Mouse (Mus musculus) T-helper 17 cell (primary cell): ENCODE measurements around the gene Srebf2.
"Not testable (repeated sequence)": the region's sequence is repeated elsewhere in the genome, so short reads cannot be mapped to it uniquely, and the experiment has no call there.

Experiments used
- in situ Hi-C, 2 experiments: fragments of 300-600 bp; cut with MboI, MseI; formaldehyde crosslinking; loops; 1 replicate in 1 of 2; 2 replicates in 1 of 2; pipeline ENCODE4 v1.15.1; 2025; ENCODE audit warnings: high pct_unique_total_duplicates in 2 of 2

The Srebf2 gene

GRCm38 (mm10) chr15:82221104-82221860, 74.3 kb downstream of the Srebf2 start:
- in situ Hi-C loops, result no loop called here

DNA sequence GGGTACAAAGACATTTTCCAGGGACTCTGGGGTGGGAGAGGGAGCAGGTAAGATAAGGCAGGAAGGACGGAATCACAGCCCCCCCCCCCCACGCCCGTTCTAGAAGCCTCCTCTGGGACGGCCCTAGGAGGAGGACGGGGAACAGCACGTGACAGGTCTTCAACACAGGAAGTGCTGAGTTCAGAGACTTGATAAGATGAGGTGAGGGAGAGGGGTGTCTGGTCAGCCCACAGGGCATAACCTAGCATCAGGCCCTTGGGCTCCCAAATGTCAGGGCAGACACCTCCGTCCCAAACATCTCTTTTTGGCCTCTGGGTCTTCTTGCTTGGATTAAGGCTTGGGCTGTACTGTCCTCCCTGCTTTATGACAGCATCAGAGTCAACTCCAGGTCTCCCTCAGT, 76.3 kb downstream of the Srebf2 start:
- in situ Hi-C loops, result no loop called here

GRCm38 (mm10) chr15:82223657-82224601, 76.9 kb downstream of the Srebf2 start, which contains the start of gene Tnfrsf13c:
Gene Tnfrsf13c, minus strand, starts transcription at chr15:82224369.
- in situ Hi-C loops, result no loop called here

GRCm38 (mm10) chr15:82224602-82225215, 77.7 kb downstream of the Srebf2 start:
- in situ Hi-C loops, result loop anchor here (5.0 kb wide), 3 partner anchors 87 to 157 kb away; partner anchors contain the start of gene Mei1 (in 1 of the 2)

GRCm38 (mm10) chr15:82225769-82226168, 78.8 kb downstream of the Srebf2 start:
- in situ Hi-C loops, result loop anchor here (5.0 kb wide), 3 partner anchors 88 to 158 kb away; partner anchors contain the start of gene Mei1 (in 1 of the 2)

DNA sequence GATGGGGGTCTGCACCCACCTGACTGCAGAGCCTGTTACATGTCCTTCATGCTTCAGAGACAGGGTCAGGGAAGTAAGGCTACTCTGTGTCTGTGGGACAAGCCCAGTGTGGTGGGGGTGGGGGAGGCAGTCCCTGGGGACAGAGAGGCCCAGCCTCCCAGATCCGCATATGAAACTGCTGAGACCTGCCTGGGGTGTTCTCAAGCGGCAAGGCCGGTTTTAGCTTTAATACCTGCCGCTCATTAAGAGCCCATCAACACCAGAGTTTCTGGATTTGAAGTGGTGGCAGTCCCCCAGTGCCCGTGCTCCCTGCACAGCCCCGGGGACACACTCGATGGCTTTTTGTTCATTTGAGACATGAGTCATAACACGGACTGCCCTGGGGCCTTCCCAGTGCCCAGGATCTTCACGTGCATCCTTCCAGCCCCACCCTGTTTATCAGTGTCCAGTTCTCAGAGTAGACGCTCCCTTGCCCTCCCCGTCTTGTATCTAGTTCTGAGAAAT, 82.6 kb downstream of the Srebf2 start:
- in situ Hi-C loops, result loop anchor here (5.0 to 10.0 kb wide), 4 partner anchors 92 to 165 kb away; partner anchors contain the start of gene Mei1 (in 2 of the 2)

- in situ Hi-C loops, result loop anchor here in 1 of 2 experiments (10.0 kb wide), 1 partner anchor 165 kb away; the partner anchor contains the start of gene Mei1
Observed at GRCm38 (mm10) chr15:82230098-82230611, 83.2 kb downstream of the Srebf2 start.

GRCm38 (mm10) chr15:82231100-82231499, 84.1 kb downstream of the Srebf2 start:
- in situ Hi-C loops, result loop anchor here in 1 of 2 experiments (10.0 kb wide), 1 partner anchor 166 kb away; the partner anchor contains the start of gene Mei1

DNA sequence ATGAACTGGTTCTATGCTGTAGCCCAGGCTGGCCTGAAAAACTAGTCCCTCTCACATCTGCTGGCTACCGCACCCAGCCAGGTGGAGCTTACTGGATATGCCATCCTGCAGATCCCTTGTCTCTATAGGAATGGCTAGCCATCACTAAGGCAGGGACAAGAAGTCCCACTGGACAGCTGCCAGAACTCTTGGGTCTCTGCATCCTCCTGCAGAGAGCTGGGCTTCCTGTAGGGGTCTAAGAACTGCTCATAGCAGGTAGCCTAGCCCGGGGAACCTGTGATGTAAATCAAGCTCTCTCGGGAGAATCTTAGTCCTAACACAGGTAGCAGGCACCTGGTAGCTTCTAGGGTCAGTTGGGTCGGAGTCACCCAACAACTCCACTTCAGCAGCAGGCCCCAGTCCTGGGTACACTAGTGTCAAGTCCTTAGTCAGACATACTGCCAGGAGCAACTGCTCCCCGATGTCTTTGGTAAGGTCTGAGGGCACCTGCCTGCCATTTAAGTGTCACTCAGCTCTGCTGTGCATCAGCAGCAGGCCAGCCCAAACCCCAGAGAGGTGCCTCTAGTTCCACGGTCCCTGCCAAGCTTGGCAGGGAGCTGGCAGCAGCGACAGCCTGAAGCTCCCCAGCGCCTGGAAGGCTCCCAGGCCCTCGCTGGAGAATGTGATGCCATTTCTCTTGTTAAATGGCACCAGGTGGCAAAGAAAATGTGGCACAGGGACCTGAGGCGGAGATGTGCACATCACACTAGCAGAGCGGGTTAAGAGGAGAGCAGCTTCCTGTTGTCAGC, 84.8 kb downstream of the Srebf2 start:
- in situ Hi-C loops, result loop anchor here in 1 of 2 experiments (10.0 kb wide), 1 partner anchor 167 kb away; the partner anchor contains the start of gene Mei1

DNA sequence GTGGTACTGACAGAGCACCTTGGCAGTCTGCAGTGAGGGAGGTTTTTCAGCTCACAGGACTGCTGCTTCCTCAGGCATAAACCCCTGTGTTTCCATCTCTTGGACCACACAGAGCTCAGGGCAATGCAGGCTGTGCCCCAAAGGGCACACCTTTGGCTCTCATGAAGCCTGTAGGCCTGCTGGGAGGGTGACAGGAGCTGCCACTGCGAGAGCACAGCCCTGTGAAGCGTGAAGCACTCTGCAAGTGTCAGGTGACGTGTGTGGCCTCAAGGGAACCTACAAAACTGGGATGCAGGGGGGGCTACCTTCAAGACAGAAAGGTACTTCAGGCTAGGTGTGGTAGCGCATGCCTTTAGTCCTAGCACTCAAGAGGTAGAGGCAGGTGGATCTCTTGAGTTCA, 85.7 kb downstream of the Srebf2 start:
- in situ Hi-C loops, result loop anchor here in 1 of 2 experiments (10.0 kb wide), 1 partner anchor 168 kb away; the partner anchor contains the start of gene Mei1

DNA sequence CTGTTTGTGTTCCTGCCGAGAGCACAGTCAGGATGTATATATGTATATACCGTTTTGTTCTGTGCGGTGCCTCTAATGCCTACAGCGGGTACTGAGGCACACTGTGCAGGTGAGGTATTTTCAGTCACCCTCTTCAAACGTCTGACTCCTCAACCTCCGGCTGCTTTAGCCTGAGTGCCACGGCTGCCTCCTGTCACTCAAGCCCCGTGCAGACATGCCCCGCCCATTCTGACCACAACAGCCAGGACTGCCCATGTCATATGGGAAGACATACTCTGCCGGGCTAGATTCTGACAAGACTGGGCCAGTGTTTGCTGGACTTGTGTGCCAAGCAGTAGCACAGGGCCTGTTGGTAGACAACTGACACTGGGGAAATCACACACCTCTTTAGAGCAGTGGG, 88.7 kb downstream of the Srebf2 start:
- in situ Hi-C loops, result loop anchor here in 1 of 2 experiments (10.0 kb wide), 1 partner anchor 171 kb away; the partner anchor contains the start of gene Mei1

- in situ Hi-C loops, result loop anchor here in 1 of 2 experiments (10.0 kb wide), 1 partner anchor 172 kb away; the partner anchor contains the start of gene Mei1
Observed at GRCm38 (mm10) chr15:82236565-82236964, 89.6 kb downstream of the Srebf2 start.

- in situ Hi-C loops, result no loop called here
Observed at GRCm38 (mm10) chr15:82243311-82243710, 96.3 kb downstream of the Srebf2 start.

DNA sequence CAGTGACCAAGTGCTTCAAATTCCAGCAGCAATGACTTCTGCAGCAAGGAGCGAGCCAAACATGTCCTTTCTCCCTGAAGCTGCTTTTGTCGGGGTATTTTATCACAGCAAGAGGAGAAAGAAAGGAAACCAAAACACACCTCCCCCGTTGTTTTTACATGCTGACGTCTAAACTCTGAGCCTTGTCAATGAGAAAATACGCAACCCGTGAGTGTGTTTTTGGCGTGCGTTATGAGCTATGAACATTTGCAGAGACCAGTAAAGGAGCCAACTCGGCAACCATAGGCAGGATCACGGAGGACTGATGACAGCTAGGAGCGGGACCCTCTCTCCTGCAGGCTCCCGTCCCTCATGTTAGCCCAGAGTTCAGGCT, 96.7 kb downstream of the Srebf2 start:
- in situ Hi-C loops, result no loop called here

DNA sequence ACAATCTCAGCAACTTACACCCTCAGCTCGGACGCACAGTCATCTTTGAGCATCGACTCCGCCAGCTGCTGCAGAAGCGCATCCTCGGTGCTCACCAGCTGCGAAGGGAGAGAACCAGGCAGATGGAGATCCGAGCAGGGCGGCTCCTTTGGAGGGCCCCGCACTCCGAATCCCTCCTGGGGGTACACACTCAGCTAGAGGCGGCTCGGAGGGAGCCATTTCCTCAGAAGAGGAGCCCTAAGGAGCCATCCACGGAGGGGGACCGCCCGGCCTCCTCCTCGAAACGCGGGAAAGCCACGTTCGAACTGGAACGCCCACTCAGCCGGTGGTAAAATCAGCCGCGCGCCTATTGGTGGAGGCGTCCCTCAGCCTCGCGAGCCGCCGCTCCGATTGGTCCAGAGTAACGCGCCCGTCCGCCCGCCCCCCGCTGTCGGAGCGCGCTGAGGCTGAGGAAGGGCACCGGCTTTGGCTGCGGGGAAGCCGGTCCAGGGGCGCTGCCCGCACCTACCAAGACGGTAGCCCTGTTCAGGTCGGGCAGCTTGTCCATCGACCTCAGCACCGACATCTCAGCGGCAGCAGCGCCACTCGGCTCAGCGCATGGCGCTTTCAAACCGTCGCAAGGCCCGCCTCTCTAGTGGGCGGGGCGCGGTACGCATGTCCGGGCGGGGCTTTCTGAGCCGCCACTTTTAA, 97.3 kb downstream of the Srebf2 start, which contains the start of gene Cenpm:
Gene Cenpm (minus strand): TSS at position 634 of the 690 bp plus-strand sequence.
- in situ Hi-C loops, result no loop called here

DNA sequence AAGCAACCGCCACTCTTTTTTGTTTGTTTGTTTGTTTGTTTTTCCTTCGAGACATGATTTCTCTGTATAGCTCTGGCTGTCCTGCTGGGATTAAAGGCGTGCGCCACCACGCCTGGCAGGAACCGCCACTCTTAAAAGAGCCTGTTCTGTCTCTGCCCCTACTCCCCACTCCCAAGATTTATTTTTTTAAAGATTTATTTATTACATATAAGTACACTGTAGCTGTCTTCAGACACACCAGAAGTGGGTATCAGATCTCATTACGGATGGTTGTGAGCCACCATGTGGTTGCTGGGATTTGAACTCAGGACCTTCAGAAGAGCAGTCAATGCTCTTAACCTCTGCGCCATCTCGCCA, 97.8 kb downstream of the Srebf2 start:
- in situ Hi-C loops, result not testable (repeated sequence)

DNA sequence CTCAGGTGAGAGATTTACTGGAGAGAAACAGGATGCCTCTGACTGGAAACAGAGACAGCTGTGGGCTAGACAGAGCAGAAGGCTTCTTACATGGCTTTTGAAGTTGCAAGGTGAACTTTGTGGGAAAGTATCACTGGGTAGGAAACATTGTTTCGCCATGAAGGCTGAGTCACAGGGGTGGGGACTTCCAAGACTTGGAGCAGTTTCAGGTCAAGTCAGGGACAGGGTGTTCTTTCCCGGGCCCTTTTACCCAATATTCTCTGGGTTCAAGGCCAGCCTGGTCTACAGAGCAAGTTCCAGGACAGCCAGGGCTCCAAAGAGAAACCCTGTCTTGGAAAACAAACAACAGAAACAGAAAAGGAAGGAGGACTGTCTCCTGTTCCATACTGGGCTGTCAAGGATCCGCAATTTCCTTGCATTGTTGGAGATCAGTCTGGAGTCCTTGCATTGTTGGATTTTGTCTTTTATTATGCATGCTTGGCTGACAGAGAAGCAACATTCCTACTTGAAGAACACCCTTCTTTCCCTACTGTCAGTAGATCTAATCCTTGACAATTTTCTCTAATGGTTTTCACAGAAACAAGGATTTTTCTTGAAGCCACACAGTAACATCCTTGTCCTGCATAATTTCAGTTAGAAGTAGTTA, 100.3 kb downstream of the Srebf2 start:
- in situ Hi-C loops, result no loop called here

GRCm38 (mm10) chr15:82251579-82251978, 104.6 kb downstream of the Srebf2 start:
- in situ Hi-C loops, result no loop called here

DNA sequence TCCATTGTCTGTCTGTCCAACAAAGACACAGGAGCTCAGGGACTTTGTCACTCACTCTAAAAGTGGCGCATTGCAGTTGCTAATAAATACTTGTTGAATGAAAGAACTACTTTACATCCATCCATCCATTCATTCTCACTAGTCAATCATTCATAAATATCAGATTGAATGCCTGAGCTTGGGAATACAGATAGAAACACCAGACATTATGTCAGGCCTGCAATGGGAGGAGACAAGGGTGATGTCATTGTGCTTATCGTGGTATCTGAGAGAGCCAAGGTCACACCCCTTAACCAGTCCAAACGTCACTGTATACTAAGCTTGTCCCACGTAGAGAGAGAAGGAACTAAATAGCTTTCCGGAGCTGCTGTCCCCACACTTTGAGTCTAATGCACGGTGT, 105.1 kb downstream of the Srebf2 start, which contains the start of gene 1500009C09Rik:
Gene 1500009C09Rik (plus strand): TSS at position 301 of the 400 bp plus-strand sequence.
- in situ Hi-C loops, result no loop called here
